Mouse (Mus musculus): Measurements from ENCODE around the gene Kazald1. TPM values are rescaled to one million over a fixed set of nuclear protein-coding genes. Genes with fewer than 3 reads are reported as not detected.

The Kazald1 gene
- total RNA-seq, 1 experiment from 2014 or later: 0.50 TPM

- ATAC-seq (replicated peaks; ENCODE audit: low read depth, poor library complexity, severe bottlenecking): peak; percentile 57
Observed at GRCm38 (mm10) chr19:45047935-45048643, 27.0 kb upstream of the Kazald1 start.

GRCm38 (mm10) chr19:45048644-45049365, 26.2 kb upstream of the Kazald1 start:
- no peak for ATAC-seq (replicated peaks; ENCODE audit: low read depth, poor library complexity, severe bottlenecking)

GRCm38 (mm10) chr19:45049523-45049922, 25.5 kb upstream of the Kazald1 start:
- ATAC-seq (replicated peaks; ENCODE audit: low read depth, poor library complexity, severe bottlenecking): no peak

- ATAC-seq (replicated peaks; ENCODE audit: low read depth, poor library complexity, severe bottlenecking): no peak
Observed at GRCm38 (mm10) chr19:45053451-45053850, 21.6 kb upstream of the Kazald1 start.

GRCm38 (mm10) chr19:45054892-45055690, 19.9 kb upstream of the Kazald1 start:
- no peak for ATAC-seq (replicated peaks; ENCODE audit: low read depth, poor library complexity, severe bottlenecking)

- peak; percentile 54 for ATAC-seq (replicated peaks; ENCODE audit: low read depth, poor library complexity, severe bottlenecking)
Observed at GRCm38 (mm10) chr19:45056364-45056763, 18.7 kb upstream of the Kazald1 start.

GRCm38 (mm10) chr19:45056908-45057698, 17.9 kb upstream of the Kazald1 start:
- no peak for ATAC-seq (replicated peaks; ENCODE audit: low read depth, poor library complexity, severe bottlenecking)

GRCm38 (mm10) chr19:45057724-45058112, 17.3 kb upstream of the Kazald1 start:
- no peak for ATAC-seq (replicated peaks; ENCODE audit: low read depth, poor library complexity, severe bottlenecking)

GRCm38 (mm10) chr19:45058113-45058839, 16.8 kb upstream of the Kazald1 start:
- peak; percentile 86 for ATAC-seq (replicated peaks; ENCODE audit: low read depth, poor library complexity, severe bottlenecking)

- ATAC-seq (replicated peaks; ENCODE audit: low read depth, poor library complexity, severe bottlenecking): no peak
Observed at GRCm38 (mm10) chr19:45058841-45059240, 16.2 kb upstream of the Kazald1 start.

- peak; percentile 83 for ATAC-seq (replicated peaks; ENCODE audit: low read depth, poor library complexity, severe bottlenecking)
Observed at GRCm38 (mm10) chr19:45063565-45064292, 11.3 kb upstream of the Kazald1 start.

- ATAC-seq (replicated peaks; ENCODE audit: low read depth, poor library complexity, severe bottlenecking): no peak
Observed at GRCm38 (mm10) chr19:45065226-45065625, 9.8 kb upstream of the Kazald1 start.

- ATAC-seq (replicated peaks; ENCODE audit: low read depth, poor library complexity, severe bottlenecking): no peak
Observed at GRCm38 (mm10) chr19:45067170-45067569, 7.9 kb upstream of the Kazald1 start.

GRCm38 (mm10) chr19:45067758-45068510, 7.1 kb upstream of the Kazald1 start:
- ATAC-seq (replicated peaks; ENCODE audit: low read depth, poor library complexity, severe bottlenecking): no peak

GRCm38 (mm10) chr19:45073871-45074542, 1.0 kb upstream of the Kazald1 start:
- ATAC-seq (replicated peaks; ENCODE audit: low read depth, poor library complexity, severe bottlenecking): peak; percentile 42

GRCm38 (mm10) chr19:45075323-45076035, 438 bp downstream of the Kazald1 start:
- peak; percentile 10; the same call in 1 of the 2 replicates for ATAC-seq (replicated peaks; ENCODE audit: low read depth, poor library complexity, severe bottlenecking)

Measured in common myeloid progenitor, adult 5-6 weeks (primary cell).